Mouse (Mus musculus): Measurements from ENCODE around the gene Tmtc4.

Gene Tmtc4

DNA sequence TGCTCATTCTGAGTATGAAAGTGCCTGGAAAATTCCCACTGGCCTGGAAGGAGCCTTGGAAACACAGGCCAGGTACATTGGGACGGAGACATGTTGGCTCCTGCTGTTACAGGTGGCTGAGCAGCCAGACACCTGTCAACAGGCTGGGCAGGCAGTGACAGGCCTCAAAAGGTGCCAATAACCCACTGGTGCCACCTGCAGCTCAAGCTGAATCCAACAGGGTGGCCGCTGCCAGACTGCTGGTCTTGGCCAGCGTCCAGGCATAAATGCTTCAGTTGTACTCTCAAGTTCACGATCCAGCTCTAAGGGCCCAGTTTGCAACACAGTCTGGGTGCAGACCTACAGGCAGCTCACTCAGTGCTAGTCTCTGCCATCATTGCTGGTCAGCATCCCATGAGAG is 81.0 kb downstream of the Tmtc4 start:
- DNase-seq (ENCODE audit: low spot score in 2 of 2): peak in 1 of 2 experiments; percentile 52

DNA sequence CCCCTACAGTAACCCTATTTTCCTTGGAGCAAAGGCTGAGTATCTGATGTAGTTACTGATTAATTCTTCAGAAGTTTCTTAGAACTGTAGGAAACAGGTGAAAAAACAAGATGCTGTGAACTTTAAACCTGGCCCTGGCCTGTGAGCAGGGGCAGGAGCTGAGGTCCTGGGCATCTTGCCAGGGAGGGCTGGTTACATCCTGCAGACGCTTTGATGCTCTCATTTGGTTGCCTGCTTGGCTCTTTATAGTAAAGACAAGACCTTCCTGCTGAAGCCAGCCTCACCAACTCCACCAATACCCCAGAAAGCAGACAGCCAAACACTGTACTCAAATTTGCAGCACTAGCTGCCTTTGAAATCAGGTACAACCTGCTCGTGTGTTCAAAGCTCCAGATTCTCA is 81.7 kb downstream of the Tmtc4 start:
- DNase-seq (ENCODE audit: low spot score in 2 of 2): peak in 1 of 2 experiments; percentile 50

DNA sequence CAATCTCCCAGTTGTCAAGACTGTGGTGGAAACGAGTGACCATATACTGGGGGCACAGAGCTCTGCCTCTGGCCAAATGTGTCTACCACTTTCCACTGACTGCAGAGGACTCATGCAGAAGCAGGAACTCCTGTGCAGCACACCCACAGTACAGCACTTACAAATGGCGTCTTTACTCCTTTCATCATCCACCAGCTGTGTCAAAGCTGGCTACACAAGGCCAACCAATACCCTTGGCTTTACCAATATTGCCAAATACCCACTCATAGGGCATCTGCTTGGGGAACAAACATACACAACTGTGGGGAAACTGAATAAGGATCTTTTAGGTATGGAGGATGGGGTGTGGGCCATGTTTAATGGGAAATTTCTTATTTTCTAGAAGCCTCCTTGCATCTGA is 82.1 kb downstream of the Tmtc4 start:
- peak in 1 of 2 experiments; percentile 34 for DNase-seq (ENCODE audit: low spot score in 2 of 2)

DNA sequence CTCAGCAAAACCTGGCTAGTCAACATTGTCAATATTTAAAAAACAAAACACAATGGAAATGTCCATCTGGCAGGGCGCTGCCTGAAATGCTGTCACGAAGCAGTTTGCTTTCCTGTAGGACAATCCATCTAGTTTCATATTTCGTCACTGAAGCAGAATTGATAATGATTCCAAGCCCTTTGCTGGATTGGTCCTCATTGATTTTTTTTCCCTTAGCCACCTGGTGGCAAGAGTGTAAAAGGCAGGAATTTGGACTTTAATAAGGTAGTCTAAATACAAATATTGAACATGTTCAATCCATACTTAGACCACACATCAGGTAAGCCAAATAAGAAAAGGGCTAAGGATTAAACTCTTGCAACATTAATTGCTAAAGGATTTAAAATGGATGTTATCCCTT is 82.7 kb downstream of the Tmtc4 start:
- DNase-seq (ENCODE audit: low spot score in 2 of 2): no peak

DNA sequence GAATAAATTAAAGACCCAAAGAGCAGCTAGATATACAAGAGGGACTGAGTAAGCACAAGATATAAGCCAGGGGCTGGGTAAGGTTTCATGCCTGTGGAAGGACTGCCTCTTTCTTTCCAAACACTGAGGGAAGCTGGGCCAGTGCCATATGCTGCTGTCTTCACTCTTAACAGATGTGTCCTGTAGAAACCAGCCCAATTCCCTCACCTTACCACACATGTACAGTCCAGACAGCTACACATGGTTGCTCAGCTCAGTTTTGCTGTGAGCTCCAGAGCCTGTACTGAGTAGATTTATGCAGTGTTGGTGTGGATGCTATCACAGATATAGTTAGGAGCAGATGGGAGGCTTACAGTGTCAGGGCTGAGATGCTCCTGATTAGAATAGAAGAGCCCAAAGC is 83.2 kb downstream of the Tmtc4 start:
- DNase-seq (ENCODE audit: low spot score in 2 of 2): peak in 1 of 2 experiments; percentile 30

DNA sequence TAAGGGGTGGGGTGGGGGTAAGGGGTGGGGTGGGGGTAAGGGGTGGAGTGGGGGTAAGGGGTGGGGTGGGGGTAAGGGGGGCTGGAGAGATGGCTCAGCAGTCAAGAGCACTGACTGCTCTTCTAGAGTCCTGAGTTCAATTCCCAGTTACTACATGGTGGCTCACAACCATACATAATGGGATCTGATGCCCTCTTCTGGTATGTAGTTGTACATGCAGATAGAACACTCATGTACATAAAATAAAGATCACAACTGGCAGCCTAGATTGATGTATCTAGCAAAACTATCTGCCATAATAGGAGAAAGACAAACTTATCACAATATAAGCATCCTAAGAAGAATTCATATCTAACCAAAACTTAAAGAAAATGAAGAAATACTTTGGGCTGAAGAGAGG is 85.3 kb downstream of the Tmtc4 start:
- peak in 1 of 2 experiments; percentile 8 for DNase-seq (ENCODE audit: low spot score in 2 of 2)

DNA sequence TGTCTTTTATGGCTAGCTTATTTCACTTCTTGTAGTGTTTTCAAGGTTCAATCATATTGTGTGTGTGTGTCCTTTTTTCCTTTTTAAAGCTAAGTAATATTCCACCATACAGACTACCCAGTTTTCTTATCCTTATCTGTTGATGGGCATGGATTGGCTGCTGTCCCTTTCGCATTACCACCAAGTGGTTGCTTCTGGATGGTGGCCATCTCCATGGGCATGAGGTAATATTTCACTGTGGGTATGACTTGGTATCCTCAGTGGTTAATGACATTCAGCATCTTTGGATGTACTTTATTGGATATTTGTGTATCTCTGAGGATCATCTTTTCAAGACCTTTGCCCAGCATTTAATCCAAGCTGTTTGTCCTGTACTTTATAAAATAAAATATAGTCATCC is 87.7 kb downstream of the Tmtc4 start:
- no peak for DNase-seq (ENCODE audit: low spot score in 2 of 2)

DNA sequence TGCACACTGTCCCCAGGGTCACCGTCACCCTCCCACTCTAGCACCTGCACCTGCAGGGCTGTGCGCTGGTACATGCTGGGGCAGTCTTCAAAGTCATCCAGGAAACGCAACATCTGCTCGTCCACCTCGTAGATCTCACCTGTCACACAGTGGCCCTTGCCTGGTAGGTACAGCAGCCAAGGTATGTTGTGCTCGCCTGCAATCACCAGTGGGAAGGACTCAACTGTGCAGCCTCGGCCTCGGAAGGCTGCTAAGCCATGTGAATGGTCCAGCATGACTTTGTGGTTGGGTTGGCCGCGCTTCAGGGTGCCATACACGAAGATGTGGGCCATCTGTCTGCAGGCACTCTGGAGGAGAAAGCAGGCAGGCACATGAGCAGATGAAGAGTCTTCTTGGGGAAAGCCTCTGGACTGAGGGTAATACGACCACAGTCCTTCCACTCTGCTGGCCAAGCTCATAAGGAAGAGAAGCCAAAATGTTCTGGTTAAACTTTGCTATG is 92.3 kb downstream of the Tmtc4 start:
- no peak for DNase-seq (ENCODE audit: low spot score in 2 of 2)

DNA sequence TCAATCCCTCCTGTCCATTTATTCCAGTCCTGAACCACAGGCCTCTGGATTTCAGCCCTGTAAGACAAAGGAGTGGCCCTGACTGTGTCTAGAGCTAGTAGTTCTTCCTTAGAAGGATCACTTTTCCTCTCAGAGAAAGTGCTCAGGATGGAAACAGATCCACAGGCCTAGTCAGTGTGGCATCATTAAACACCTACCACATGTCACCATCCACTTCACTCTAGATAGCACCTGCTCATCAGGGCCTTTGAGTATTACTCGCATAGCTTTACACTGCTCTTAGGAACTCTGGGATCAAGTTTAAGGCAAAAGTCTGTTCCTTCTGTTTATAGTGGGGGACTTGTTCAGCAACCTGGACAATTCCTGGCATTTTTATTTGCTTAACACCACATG is 95.4 kb downstream of the Tmtc4 start:
- no peak for DNase-seq (ENCODE audit: low spot score in 2 of 2)

DNA sequence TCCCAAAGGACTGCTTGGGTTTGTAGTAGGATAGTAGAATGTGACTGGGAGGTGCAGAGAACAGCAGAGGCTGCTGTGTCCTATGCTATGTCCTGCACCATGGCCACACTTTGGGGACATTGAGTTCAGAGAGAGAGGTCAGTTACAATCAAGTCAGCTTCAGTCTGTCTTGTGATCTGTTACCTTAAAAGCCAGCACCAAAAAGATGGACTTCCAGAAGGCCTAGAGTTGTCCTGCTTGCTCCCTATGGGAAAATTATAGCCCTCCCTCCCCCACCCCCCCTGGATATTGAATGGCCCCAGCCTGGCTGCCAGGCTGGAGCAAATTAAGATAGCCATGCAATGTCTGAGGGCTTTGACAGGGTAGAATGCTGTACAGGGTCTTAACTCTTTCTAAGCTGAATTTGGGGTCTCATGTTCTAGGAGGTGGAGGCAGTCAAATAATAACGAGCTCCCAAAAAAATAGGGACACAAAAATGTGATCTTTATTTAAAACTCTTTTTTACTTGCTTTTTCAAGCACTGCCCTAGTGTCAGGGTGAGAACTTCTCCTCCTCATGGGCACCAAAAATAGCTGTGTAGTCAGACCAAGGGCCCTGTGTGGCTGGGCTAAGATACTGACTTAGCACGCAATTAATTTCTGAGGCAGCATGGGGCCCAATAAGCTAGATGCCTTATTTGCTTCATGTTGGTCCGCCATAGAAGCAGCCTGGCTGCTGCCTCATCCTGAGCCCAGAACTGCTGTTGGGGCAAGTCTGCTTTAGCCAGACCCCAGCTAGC is 95.9 kb downstream of the Tmtc4 start:
- no peak for DNase-seq (ENCODE audit: low spot score in 2 of 2)

DNA sequence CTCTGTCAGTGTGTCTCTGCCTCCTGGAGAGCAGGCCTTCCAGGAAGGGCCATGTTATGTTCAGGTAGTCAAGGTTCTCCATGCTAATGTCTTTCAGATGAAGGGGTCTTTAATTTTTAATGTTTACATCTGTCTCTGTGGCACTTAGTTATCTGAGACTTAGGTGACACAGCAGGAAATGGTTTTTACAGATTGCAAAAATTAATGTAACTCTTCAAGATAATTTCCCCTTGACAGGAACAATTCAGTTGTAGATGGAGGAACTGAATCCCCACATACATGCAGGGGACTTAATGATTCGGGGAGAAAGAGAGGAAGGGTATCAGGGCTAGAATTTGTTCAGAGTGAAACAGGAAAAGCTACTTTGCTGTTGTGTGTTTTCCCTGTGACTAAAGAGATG is 96.6 kb downstream of the Tmtc4 start:
- DNase-seq (ENCODE audit: low spot score in 2 of 2): no peak

DNA sequence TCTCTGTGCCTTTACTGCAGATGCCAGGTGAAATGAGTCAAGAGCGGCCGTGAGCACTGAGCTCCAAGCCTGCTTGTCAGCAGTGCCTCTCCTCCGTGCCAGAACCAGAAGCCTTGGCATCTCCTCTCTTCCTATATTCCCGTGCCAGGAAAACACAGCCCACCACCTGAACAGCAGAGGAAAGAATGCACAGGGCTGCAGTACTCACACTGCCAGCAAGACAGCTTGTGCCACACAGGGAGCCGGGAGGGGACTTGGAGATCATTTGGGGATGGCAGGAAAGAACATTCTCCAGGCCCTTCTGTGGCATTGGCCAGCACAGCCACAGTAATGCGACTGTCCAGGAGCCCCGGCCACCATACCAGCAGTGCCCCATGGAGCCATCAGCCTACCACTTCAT is 97.9 kb downstream of the Tmtc4 start:
- no peak for DNase-seq (ENCODE audit: low spot score in 2 of 2)

DNA sequence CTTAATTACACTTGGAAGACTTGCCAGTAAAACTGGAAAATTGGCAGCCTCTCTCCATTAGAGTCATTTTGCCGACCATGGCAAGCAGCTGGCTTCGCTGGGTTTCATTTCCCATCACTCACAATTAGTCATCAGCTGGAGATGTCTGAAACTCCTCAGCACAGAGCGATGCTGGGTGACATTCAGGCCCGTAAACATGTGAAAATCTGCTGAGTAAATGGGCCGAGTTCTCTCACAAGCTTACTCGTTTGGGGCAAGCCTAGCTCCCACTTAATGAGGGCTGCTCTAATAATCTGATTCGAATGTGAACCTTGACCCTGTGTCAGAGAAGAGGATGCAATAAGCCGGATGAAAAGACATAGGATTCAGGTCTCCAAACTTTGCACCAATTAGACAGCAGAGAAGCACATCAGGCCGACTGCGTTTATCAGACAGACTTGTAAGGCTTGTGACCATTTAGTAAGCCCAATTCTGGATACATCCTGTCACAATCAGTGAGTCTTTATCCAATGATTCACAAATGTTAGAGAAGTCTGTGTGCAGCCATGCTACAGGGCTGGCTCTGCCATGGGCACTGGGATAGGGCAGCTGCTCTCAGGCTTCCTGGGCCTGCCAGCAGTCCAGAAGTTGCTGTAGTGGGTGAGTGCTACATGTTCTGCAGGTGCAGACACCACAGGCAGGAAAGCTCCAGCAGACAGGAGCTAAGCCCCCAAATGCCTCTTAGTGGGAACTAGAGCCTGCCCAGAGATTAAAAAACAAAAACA is 99.8 kb downstream of the Tmtc4 start:
- DNase-seq (ENCODE audit: low spot score in 2 of 2): no peak

DNA sequence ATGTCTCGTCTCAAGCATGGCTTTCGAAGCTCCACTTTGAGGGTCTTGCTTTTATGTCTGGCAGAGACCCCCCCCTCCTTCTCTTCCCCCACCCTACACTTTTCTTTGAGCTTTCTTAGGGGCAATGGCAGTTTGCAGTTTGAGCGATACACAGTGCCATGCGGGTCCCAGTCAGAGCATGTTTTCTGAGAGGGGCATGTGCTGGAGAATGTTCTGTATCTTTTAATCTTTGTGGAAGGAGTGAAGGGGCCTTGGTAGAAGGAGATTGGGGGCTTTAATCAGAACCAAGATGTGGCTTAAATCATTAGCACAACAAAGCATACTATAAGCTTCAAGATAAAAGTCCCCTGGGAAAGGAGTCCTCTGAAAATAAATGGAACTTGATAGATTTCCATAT is 100.4 kb downstream of the Tmtc4 start:
- no peak for DNase-seq (ENCODE audit: low spot score in 2 of 2)

DNA sequence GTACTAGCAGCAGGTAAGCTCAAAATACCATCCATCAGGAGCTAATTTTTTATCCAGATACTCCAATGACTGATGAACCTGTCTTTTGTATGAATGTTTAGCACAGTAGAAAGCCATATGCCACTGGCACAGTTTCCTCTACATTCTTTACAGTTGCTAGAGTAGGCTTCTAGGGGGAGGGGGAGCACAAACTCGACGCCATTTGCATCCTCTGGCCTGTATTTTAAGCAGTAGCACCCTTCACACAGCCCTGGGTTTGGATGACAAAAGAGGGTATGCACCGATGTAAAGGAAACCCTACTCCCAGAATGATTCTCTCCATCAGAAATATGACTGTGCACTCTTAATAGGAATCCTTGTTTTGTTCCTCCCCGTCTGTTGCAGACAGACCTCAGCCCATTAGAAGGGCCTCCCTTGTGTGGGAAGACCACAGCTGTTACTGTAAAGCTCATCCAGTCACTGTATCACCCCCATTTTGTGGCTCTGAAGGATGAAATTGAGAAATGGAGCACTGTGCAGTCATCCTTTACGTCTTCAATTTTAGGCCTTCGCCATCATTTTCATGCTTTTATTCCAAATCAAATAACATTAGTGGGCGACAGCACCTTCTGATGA is 100.9 kb downstream of the Tmtc4 start:
- DNase-seq (ENCODE audit: low spot score in 2 of 2): no peak

DNA sequence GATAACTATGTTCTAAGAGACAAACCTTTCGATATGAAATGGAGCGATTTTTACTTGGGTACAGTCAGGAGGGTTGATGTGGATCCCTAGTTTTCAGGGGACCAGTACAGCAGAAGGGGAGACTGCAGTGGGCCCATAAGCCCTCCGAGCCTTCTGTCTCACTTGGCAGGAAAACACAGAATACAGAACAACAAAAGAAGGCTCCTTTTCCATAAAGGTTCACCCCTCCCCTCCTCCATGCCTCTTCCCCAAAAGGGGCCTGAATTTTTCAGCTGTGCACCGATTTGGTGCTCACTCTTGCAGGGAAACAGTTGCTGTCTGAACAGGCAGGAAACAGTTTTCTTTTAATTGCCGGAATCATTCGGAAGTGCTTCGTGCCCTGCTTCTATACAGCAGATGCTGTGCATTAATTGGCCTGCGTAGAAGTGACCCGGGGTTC is 101.6 kb downstream of the Tmtc4 start:
- DNase-seq (ENCODE audit: low spot score in 2 of 2): no peak

DNA sequence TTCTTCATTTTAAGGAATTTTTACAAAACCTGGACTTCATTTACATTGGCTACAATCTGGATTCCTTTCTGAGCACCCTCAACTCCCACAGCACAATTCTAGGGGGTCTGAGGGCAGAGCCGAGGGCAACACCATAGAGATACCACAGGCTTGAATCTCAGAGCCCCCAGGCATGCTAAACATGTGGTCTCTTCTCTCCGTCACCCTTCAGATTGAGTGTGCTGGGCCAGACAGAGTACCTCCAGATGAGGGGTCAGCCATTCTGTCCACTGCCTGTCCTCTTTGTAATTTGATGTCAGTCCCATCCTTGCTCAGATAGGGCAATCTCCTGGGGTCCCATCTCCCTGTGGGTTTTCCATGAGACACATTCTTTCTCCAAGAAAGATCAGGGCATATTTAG is 102.1 kb downstream of the Tmtc4 start:
- DNase-seq (ENCODE audit: low spot score in 2 of 2): no peak

DNA sequence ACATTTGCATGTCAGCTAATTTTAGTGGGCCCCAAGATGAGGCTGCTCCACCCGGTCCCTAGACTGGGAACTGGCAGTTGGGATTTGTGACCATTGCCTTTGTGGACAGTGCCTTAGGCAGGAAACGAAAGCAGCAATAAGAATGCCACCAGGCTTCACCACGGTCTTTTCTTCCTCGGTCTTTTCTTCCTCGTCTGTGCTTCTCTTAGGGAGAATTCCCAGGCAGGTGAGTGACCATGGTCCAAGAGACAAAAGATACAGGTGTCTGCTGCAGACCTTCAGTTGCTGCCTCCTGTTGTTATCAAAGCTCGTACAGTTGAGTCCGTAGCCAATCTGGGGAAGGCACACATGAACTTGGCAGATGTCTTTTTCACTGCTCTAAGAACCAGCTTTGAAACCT is 103.5 kb downstream of the Tmtc4 start:
- DNase-seq (ENCODE audit: low spot score in 2 of 2): no peak

DNA sequence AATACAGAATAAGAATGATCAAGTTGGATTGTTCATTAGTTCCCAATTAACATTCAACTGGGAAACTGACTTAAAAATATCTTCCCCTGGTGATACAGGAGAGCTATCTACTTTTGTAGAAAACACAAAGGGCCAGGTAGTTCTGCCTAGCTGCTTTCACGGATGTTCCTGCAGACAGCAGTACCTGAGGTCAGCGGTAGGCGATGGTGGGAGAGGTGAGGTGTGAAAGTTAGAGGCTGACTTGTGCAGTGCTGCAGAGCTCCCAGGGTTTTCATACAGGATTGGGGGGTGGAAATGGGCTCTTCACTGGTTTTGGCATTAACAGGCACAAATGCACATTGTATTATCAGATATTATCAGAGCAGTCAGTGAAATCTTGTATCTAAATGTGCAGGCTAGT is 106.0 kb downstream of the Tmtc4 start:
- DNase-seq (ENCODE audit: low spot score in 2 of 2): no peak

DNA sequence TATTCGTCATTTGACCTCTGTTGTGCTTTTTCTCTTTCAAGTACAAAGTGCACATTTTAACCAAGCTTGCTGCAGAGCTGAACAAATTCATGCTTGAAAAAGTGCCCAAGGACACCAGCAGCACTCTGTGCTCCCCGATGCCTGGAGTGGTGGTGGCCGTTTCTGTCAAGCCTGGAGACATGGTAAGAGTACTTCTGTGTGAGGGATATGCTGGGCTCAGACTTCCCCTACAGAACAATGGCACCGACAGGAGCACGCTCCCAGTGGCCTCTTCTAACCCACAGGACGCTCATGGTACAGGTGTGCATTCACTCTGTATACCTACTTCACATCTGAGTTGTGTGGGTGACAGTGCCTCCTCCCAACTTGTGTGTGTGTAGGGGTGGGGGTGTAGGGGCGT is 107.1 kb downstream of the Tmtc4 start:
- DNase-seq (ENCODE audit: low spot score in 2 of 2): no peak

DNA sequence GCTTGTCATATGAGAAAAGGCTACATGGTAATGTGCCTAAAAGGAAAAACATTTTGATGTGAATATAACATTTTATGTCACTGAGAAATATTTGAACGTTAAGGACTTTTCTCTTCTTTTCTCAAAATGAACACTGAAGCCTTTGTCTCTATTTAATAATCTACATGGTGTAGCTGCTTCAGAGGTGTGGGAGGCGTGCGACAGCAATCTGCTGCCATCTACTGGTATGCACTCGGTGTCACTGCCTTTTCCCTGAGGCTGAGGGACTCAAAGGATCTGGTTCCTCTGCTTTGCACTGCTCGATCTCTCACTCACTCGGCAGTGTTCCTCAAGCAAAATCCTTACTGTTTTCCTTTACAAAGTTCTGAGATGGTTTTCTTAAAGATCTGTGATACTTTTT is 107.7 kb downstream of the Tmtc4 start:
- DNase-seq (ENCODE audit: low spot score in 2 of 2): peak; percentile 47 to 76

DNA sequence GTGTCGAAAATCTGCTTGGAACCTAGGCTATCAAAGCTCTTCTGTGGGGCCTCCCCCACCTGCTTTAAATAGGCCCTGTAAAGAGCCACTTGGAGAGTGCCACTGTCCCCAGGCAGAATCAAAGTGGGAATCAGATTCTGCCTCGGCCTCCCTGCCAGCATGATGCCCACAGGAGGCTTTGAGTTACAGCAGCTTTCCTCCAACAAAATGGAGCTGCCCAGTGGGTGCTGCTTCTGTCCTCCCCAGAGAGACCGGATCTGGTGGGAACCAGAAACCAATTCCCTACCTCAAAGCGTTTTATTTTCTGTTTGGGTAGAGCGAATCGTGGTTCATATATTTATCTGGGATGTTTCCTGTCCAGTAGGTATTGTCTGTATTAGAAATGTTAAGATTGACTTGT is 108.2 kb downstream of the Tmtc4 start:
- no peak for DNase-seq (ENCODE audit: low spot score in 2 of 2)

DNA sequence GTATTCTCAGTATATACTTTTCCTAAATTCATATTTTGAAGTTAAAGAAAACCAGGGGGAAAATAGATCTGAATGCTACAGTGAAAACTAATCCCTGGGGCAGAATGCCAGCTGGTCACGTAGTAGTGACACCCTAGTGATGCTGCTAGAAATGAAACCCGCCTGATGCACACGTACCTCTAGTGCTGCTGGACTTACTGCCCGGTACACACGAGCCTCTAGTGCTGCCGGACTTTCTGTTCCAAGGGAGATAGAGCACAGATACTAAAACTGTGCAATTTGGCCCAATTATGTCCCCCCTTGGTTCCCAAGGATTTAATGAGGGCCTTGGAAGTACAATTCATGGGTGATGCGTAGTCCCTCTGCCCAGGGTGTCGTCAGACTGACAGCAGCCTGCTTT is 108.8 kb downstream of the Tmtc4 start:
- no peak for DNase-seq (ENCODE audit: low spot score in 2 of 2)

All from spleen, postnatal 4 days (tissue).